Mouse (Mus musculus): ENCODE results near the gene Ddx6.

DNA sequence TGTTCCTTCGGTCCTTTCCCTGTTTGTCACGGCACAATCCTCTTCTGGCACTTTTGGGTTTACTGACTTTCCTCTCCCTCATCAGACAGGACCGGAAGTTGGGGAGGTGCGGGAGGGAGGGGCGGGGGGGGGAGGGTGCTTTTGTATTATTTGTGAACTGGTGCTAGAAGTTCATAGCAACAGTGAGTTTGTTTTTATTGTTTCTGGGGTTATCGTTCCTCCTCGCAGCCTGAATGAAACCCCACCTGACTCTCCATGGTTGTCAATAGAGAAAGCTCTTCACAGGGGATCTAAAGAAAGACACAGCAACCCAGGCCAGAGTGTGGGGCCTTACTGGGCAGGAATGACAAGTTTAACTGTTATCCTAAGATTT is 36.6 kb upstream of the Ddx6 start:
- TF ChIP-seq CTCF (IDR thresholded peaks at IDR 0.05; ENCODE audit: control insufficient read depth, insufficient read depth, insufficient read length) (no peak), MYOG (IDR thresholded peaks at IDR 0.05; ENCODE audit: control insufficient read depth, extremely low read depth, insufficient read length) (no peak), USF1 (IDR thresholded peaks at IDR 0.05; ENCODE audit: low read depth) (no peak), MYOD1 (IDR thresholded peaks at IDR 0.05; ENCODE audit: control insufficient read depth, insufficient read length, low read depth) (no peak), MAX (IDR thresholded peaks at IDR 0.05) (no peak), FOSL1 (IDR thresholded peaks at IDR 0.05; ENCODE audit: insufficient read depth, low read length, poor library complexity, severe bottlenecking) (no peak)

All from C2C12 (cell line).